Mouse (Mus musculus): ENCODE data around the gene Fnip1. TPM values are rescaled to one million over a fixed set of nuclear protein-coding genes. Genes with fewer than 3 reads are reported as not detected.

Fnip1 gene
- total RNA-seq, 2 experiments from 2014 or later: 19.2 to 19.5 TPM

DNA sequence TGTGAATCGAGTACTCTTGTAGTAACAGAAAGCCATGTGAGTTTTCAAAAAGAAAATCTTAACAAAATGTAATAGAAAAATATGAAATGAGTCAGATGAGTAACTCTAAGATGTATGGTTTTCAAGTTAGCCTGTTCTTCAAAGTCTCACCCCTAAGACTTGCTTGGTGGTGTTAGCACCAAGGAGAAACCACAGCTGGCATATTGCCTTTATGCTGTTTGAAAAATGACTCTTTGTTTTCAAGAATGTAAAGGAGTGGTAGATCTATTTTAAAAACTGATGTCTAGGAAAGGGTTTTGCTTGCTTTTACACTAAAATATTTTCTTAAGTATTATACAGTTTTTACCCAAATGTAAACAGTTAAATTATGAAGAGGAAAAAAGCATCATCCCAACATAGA is 16.5 kb downstream of the Fnip1 start:
- no peak for DNase-seq
- intact Hi-C loops (cut with DNase I): no loop called here

DNA sequence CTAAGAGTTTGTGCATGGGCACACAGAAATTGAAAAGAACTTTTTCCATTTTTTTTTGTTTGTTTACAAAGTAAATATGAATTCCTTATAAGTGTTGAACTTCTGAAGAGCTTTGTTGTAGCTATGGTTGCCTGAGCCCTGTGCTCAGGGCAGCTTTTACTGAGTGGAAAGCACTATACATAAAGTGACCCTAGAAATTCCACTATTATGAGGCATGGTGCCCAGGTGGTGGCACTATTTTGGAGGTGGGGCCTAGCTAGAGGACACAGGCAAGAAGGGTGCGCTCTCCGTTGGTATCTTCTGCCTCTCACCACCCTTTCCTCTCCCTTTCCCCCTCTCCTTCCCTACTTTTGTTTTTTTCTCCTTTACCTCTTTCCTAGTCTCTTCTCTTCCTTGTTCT is 18.9 kb downstream of the Fnip1 start:
- DNase-seq: no peak
- intact Hi-C loops (cut with DNase I): no loop called here

- DNase-seq: no peak
- intact Hi-C loops (cut with DNase I): no loop called here
Measured at GRCm38 (mm10) chr11:54458168-54458567, 20.2 kb downstream of the Fnip1 start.

- intact Hi-C loops (cut with DNase I): no loop called here
- DNase-seq: no peak
Measured at GRCm38 (mm10) chr11:54464557-54465244, 26.7 kb downstream of the Fnip1 start.

DNA sequence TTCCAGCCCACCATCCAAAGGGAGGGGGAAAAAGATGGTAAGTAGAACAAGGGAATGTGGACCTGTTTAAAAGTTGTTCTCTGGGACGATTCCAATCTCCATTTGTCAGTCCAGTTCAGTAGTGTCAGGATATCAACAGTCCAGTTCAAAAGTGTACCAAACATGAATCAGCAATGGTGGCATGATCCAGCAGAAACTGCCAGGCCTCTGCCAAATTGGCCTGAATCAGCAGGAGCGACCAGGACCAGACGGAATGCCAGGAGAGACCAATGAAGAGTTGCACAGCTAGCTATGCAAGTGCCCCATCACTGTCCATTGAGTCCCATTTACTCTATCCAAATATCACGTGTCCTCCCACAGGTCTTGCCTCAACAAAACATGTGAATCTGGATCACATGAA is 34.2 kb downstream of the Fnip1 start:
- DNase-seq: no peak
- intact Hi-C loops (cut with DNase I): no loop called here

DNA sequence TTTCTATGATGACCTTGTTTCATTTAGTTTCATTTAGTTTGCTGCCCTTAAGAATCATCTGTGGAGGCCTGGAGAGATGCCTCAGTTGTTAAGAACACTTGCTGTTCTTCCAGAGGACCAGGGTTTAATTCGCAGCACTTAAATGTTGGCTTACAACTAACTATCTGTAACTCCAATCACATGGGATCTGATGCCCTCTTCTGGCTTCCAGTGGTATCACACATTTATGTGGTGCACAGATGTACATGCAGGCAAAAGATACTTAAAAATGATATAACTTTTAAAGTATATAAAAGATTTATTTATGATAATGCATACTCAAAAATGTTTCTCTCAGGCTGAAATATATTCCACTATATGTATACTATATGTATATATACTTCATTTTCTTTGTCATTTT is 40.4 kb downstream of the Fnip1 start:
- DNase-seq: no peak
- intact Hi-C loops (cut with DNase I): no loop called here

DNA sequence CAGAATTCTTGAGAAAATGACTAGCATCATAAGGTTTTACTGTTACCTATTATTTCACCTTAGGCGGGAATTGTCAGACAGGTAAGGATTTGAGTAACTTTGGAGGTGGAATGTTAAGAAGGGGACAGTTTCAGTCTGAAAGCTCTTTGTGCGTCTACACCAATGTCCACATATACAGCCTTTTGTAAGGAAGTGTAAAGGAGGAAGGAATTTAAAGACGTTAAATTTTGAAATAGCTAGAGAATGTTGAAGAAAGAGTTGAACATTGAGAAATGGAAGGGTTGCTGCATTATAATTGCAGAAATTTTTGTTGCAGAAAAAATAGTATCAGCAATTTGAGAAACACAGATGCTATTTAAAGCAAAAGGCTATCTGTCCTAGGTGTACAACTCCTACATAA is 48.0 kb downstream of the Fnip1 start:
- intact Hi-C loops (cut with DNase I): no loop called here

GRCm38 (mm10) chr11:54491946-54492558 is 54.1 kb downstream of the Fnip1 start:
- no peak for DNase-seq
- intact Hi-C loops (cut with DNase I): no loop called here

More for the DNA sequence above, 48.0 kb downstream of the Fnip1 start:
- no peak for DNase-seq

DNA sequence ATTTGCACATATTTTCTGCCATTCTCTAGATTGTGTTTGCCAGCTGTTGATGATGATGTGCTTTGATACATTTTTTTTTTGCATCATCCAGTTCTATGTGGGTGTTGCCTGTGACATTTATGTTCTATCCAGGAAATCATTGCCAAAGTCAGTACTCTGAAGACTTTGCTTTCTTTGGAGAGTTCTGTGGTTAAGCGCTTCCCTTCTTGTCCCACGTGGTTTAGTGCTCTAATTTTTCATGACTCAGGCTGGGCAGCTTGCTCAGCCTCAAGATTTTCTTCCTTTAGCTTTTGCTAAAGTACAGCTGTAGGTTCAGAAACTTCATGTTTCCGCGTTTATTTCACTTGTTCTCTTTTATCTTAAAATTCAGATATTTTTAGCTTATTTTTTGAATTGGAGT is 54.6 kb downstream of the Fnip1 start:
- intact Hi-C loops (cut with DNase I): no loop called here
- no peak for DNase-seq

GRCm38 (mm10) chr11:54499838-54500237 is 61.8 kb downstream of the Fnip1 start:
- no peak for DNase-seq
- intact Hi-C loops (cut with DNase I): no loop called here

- no peak for DNase-seq
Measured at GRCm38 (mm10) chr11:54502546-54503245, 64.7 kb downstream of the Fnip1 start.

GRCm38 (mm10) chr11:54513584-54513983 is 75.6 kb downstream of the Fnip1 start:
- DNase-seq: no peak
- intact Hi-C loops (cut with DNase I): no loop called here

More at GRCm38 (mm10) chr11:54502546-54503245, 64.7 kb downstream of the Fnip1 start:
- intact Hi-C loops (cut with DNase I): no loop called here

DNA sequence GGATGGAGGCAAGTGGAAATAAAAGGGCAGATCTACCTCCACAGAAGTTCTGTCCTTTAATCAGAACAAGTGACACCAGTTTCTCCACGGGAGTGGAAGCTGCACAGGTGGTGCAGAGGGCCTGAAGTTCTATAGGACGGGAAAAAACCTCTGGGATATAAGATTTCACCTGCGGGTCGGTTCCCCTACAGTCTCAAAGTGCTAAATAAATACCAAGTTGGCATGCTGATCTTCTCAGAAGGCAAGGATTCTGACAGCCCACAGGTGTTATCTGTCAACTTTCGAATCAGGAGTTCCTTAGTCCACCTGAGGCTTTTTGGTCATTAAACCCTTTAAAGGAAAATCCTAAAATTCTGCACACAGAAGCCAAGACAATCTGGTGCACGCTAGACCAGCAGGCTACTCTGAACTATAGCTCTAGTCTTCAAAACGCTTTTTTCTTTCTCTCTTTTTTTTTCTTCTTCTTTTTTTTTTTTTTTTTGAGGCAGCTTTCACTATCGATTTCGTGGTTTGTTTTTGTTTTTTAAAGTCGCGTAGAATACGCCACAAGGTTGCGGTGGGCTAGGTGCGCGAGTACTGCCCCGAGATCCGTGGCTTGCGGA is 84.0 kb downstream of the Fnip1 start:
- intact Hi-C loops (cut with DNase I): loop anchor here (10.0 kb wide), 1 partner anchor 343 kb away; the partner anchor contains the start of genes Hint1 and Lyrm7

GRCm38 (mm10) chr11:54522529-54523430 is 84.8 kb downstream of the Fnip1 start, which contains the start of gene Rapgef6:
Rapgef6 (plus strand) TSS chr11:54522847.
- peak; percentile 99 for DNase-seq
- intact Hi-C loops (cut with DNase I): loop anchor here (10.0 kb wide), 1 partner anchor 342 kb away; the partner anchor contains the start of genes Hint1 and Lyrm7

More for the DNA sequence above, 84.0 kb downstream of the Fnip1 start:
- DNase-seq: no peak

DNA sequence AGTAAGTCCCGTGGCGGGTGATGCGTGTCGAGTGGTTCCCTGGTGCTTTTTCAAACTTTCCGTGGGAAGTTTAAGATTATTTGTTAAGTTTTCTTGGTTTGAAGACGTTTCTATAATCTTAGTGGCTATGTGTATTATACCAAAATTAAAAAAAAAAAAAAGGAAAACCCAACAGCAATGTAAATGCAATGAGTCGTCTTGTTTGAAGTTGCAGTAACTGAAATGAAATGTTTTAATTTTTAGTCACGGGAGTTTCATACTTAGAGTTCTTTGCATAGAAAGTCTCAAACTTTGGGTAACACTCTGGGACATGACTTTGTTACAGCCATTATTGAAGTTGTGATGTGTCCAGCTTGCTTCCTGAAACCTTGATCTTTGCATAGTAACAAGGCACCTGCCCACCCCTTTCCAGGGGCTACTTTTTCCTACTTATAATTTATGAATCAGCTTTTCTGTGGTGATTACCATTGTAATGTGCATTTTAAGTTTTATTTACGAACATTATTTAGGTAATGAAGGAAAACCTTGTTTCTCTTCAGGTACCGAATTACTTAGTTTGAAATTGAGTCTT is 85.5 kb downstream of the Fnip1 start:
- no peak for DNase-seq
- intact Hi-C loops (cut with DNase I): loop anchor here (10.0 kb wide), 1 partner anchor 341 kb away; the partner anchor contains the start of genes Hint1 and Lyrm7

GRCm38 (mm10) chr11:54528002-54528401 is 90.0 kb downstream of the Fnip1 start:
- DNase-seq: no peak
- intact Hi-C loops (cut with DNase I): loop anchor here (10.0 kb wide), 1 partner anchor 337 kb away; the partner anchor contains the start of genes Hint1 and Lyrm7

DNA sequence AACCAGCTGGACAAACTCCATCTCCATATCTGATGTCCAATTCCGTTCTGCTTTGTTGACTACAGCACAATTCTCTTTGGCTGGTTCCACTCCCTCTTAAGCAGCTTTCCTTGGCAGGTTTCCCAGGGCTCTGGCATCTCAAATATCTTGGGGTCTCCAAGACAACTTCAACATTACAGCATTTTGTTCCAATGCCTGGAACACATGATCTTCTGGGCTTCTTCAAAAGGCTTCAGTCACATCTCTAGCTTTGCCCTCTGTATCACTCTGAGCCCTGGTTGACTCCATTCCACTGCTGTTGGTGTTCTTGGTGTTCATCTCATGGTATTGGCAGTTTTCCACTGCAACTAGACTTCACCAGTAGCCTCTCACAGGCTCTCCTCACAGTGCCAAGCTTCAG is 92.4 kb downstream of the Fnip1 start:
- intact Hi-C loops (cut with DNase I): loop anchor here (10.0 kb wide), 1 partner anchor 526 kb away; no protein-coding TSS in a partner anchor

DNA sequence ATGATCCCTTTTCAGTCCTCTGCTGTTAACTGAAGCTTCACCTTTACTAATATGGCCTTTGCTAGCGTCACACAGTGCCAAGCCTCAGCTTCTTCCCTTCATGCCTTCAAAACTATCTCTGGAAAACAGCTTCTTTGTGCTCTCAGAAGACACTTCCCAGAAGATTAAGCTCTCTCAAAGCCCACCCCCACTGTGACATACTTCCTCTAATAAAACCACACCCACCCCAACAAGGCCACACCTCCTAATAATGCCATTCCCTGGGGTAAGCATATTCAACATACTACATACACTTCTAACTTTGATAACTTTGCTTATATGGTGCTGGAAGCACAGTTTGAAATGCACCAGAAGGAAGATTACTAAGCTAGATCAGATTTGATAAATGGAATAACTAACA is 92.9 kb downstream of the Fnip1 start:
- intact Hi-C loops (cut with DNase I): loop anchor here (10.0 kb wide), 1 partner anchor 526 kb away; no protein-coding TSS in a partner anchor
- DNase-seq: no peak

More for the DNA sequence above, 92.4 kb downstream of the Fnip1 start:
- peak; percentile 62 for DNase-seq

- DNase-seq: no peak
- intact Hi-C loops (cut with DNase I): loop anchor here (10.0 kb wide), 1 partner anchor 529 kb away; no protein-coding TSS in a partner anchor
Measured at GRCm38 (mm10) chr11:54533834-54534233, 95.8 kb downstream of the Fnip1 start.

All from left cerebral cortex, postnatal 4 days (tissue).